In the genomic region with DNA sequence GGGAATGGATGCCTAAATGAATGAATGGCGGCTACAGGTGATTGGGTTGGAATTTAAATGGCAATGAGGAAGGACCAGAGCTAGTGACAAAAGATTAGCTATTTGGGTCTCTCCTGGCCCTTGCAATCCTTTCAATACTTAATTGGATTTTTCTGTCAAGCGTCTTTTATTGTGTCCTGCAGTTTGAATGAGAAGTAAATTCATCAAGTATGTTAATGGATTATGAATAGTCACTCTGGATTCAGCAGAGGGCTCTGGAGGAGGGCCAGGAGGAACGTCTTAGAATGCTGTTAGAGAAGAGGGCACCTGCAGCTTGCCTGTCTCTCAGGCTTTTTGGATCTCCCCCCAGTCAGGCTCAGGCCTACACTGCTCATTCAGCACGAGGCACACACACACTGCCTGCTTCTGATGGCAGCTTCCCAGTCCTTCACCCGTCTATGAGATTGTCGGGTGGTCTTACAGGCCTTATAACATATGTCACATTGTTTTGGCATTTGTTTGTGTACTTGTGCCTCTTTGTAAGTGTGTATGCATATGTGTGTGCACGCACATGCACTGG, we compare ENCODE assay signal across 12 mouse cellular contexts.
"Had no signal": no experiment of that assay in that cellular context is flagged by ENCODE, and none has a peak within 500 bp of the region (broad histone marks: within the 10 kb centered on the region; RNA-seq: fewer than 3 reads in every experiment).

No protein-coding gene starts in this region.

- H3K27ac ChIP-seq: left cerebral cortex, adult 2 months; limb, embryonic 10.5 days; liver, embryonic 15.5 days; stomach, postnatal 0 days had no signal

- DNase-seq: kidney, adult 8-10 months; kidney, postnatal 25 days; lung, adult 2 months; lung, postnatal 36 days; right cerebral cortex, postnatal 25 days; thymus, postnatal 25 days had no signal

- H3K27me3 ChIP-seq: liver, embryonic 15.5 days had no signal

- H3K9ac ChIP-seq: liver, embryonic 15.5 days had no signal

- H3K9me3 ChIP-seq: limb, embryonic 10.5 days; liver, embryonic 15.5 days had no signal

- H3K4me3 ChIP-seq: left cerebral cortex, adult 2 months; limb, embryonic 10.5 days; liver, embryonic 15.5 days had no signal

- H3K4me1 ChIP-seq: limb, embryonic 10.5 days; liver, embryonic 15.5 days had no signal

- H3K4me2 ChIP-seq: liver, embryonic 11.5 days; liver, embryonic 15.5 days had no signal

- ATAC-seq: lung, postnatal 0 days had no signal

- H3K36me3 ChIP-seq: limb, embryonic 10.5 days; liver, embryonic 15.5 days had no signal
